7 mouse cellular contexts compared by ENCODE assay signal in the genomic region with DNA sequence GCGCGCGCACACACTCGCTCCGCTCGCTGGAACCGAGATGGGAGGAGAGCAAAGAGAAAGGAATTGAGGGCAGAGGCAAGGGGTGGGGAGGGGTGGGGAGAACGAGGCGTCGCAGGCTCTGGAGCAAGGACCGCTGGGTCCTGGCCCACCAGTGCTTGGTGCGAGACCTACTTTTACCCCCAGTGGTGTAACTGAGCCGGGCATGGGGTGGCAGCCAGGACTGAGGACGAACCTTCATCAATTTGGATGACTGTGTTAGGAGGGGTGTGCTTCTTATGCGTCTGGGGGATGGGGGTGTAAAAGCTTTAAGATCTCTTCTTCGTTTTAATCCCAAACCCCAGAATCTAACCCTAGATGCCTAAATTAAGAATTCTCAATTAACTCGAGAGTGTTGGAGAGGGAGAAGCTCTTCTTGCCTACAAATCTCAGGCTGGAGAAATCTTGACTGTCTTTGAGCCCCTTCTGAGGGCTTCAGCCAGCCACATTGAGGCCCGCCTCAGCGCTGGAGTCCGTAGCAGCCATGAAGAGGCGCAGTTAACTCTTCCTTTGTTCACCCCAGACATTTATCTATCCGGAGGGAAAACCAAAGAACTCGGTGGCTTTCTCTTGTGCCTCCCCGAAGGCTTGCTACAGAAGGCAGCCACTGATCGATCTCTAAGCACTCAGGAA. TPM values are rescaled to one million over a fixed set of nuclear protein-coding genes. Genes with fewer than 3 reads are reported as not detected.
DNase-seq lines count a peak whose midpoint lies in the region; ATAC-seq and TF ChIP-seq lines count a peak whose summit lies in the region.

No protein-coding gene starts in this region.

- 1% methylated on average over 25 of the region's 25 CpGs for WGBS in lung, adult 2 months
- WGBS in embryonic facial prominence, embryonic 15.5 days = 2% methylated on average over 25 of the region's 25 CpGs
- WGBS in intestine, embryonic 16.5 days = 4% methylated on average over 25 of the region's 25 CpGs
- 3% methylated on average over 25 of the region's 25 CpGs for WGBS in neural tube, embryonic 14.5 days

- peak overlapping the region; percentile 67 for H3K4me3 ChIP-seq in lung, adult 2 months (replicated peaks; ENCODE audit: extremely low read depth, low read depth, low read length)
- peak overlapping the region; percentile 70 for H3K4me3 ChIP-seq in embryonic facial prominence, embryonic 15.5 days (replicated peaks)
- peak overlapping the region; percentile 65 for H3K4me3 ChIP-seq in intestine, embryonic 16.5 days (ENCODE audit: low read length)
- peak overlapping the region; percentile 57 for H3K4me3 ChIP-seq in neural tube, embryonic 14.5 days (ENCODE audit: low read depth, low read length)

- peak overlapping the region; percentile 70 for H3K4me2 ChIP-seq in embryonic facial prominence, embryonic 15.5 days (replicated peaks)
- H3K4me2 ChIP-seq in intestine, embryonic 16.5 days (ENCODE audit: low read depth, low read length) = peak overlapping the region; percentile 77
- peak overlapping the region; percentile 71 for H3K4me2 ChIP-seq in neural tube, embryonic 14.5 days (ENCODE audit: low read depth, low read length)

- H3K4me1 ChIP-seq in lung, adult 2 months (ENCODE audit: control insufficient read depth, insufficient read depth, low read length) = 0 out of 2 replicates have a peak, but pooled peaks cover 6% of the 10 kb centered on the region
- H3K4me1 ChIP-seq in embryonic facial prominence, embryonic 15.5 days = peaks cover 34% of the 10 kb centered on the region
- peaks cover 15% of the 10 kb centered on the region; the same call in 1 of the 2 replicates for H3K4me1 ChIP-seq in intestine, embryonic 16.5 days (ENCODE audit: control insufficient read depth, insufficient read depth, low read length)
- peaks cover 27% of the 10 kb centered on the region for H3K4me1 ChIP-seq in neural tube, embryonic 14.5 days (ENCODE audit: control insufficient read depth, insufficient read depth, low read length)

- no peaks in the 10 kb centered on the region for H3K9me3 ChIP-seq in embryonic facial prominence, embryonic 15.5 days (replicated peaks)
- H3K9me3 ChIP-seq in intestine, embryonic 16.5 days (ENCODE audit: control insufficient read depth, low read length) = no peaks in the 10 kb centered on the region
- H3K9me3 ChIP-seq in neural tube, embryonic 14.5 days (ENCODE audit: control insufficient read depth, low read length) = no peaks in the 10 kb centered on the region

- DNase-seq in lung, adult 2 months = no peak
- DNase-seq in lung, postnatal 4 days = no peak
- no peak for DNase-seq in adrenal gland, postnatal 14 days
- no peak for DNase-seq in cerebellum, adult 9-10 months

- no peak for TF ChIP-seq CTCF in lung, adult 2 months (IDR thresholded peaks at IDR 0.05; ENCODE audit: insufficient read depth, low read length)

- H3K36me3 ChIP-seq in embryonic facial prominence, embryonic 15.5 days = no peaks in the 10 kb centered on the region
- H3K36me3 ChIP-seq in intestine, embryonic 16.5 days (ENCODE audit: control insufficient read depth, insufficient read depth, low read length) = no peaks in the 10 kb centered on the region
- H3K36me3 ChIP-seq in neural tube, embryonic 14.5 days (ENCODE audit: control insufficient read depth, insufficient read depth, low read length) = no peaks in the 10 kb centered on the region

- peak overlapping the region; percentile 96 for H3K27ac ChIP-seq in embryonic facial prominence, embryonic 15.5 days (replicated peaks)
- peak overlapping the region; percentile 87 for H3K27ac ChIP-seq in intestine, embryonic 16.5 days (ENCODE audit: low read length)
- peak overlapping the region; percentile 75 for H3K27ac ChIP-seq in neural tube, embryonic 14.5 days (ENCODE audit: low read depth, low read length)

- ATAC-seq in embryonic facial prominence, embryonic 15.5 days (ENCODE audit: insufficient number of reproducible peaks, low FRiP score, low TSS enrichment, low read depth) = no peak
- no peak for ATAC-seq in intestine, embryonic 16.5 days
- ATAC-seq in neural tube, embryonic 14.5 days (ENCODE audit: low read depth) = peak; percentile 68

- H3K27me3 ChIP-seq in embryonic facial prominence, embryonic 15.5 days = no peaks in the 10 kb centered on the region
- no peaks in the 10 kb centered on the region for H3K27me3 ChIP-seq in intestine, embryonic 16.5 days (replicated peaks; ENCODE audit: control insufficient read depth, insufficient read depth, low read length)
- H3K27me3 ChIP-seq in neural tube, embryonic 14.5 days (ENCODE audit: control insufficient read depth, insufficient read depth, low read length) = no peaks in the 10 kb centered on the region

- peak overlapping the region; percentile 78 for H3K9ac ChIP-seq in embryonic facial prominence, embryonic 15.5 days
- peak overlapping the region; percentile 84 for H3K9ac ChIP-seq in intestine, embryonic 16.5 days (ENCODE audit: low read depth, low read length)
- H3K9ac ChIP-seq in neural tube, embryonic 14.5 days (replicated peaks; ENCODE audit: low read depth, low read length) = peak overlapping the region; percentile 51

- no peak for TF ChIP-seq POLR2A in lung, adult 2 months (IDR thresholded peaks at IDR 0.05; ENCODE audit: borderline replicate concordance, extremely low read depth, low read depth, low read length)

RNA-seq across cellular contexts. Expression of gene Kirrel, which starts 0.4 kb away (rescaled TPM):
- polyA plus RNA-seq in lung, adult 2 months (2012; rRNA removed) = 10.5 and 14.4 TPM in 2 replicates
- polyA plus RNA-seq in embryonic facial prominence, embryonic 15.5 days (2015; fragmentation: Nextera tagmentation; extraction: Ambion mirVana) = 19.6 and 20.1 TPM in 2 replicates
- polyA plus RNA-seq in intestine, embryonic 16.5 days (2015; fragmentation: Nextera tagmentation; extraction: Ambion mirVana) = 7.3 and 8.3 TPM in 2 replicates
- 3.9 and 4.9 TPM in 2 replicates for polyA plus RNA-seq in neural tube, embryonic 14.5 days (2014; fragmentation: Nextera tagmentation; extraction: Ambion mirVana)
- 16.2 and 19.7 TPM in 2 replicates for total RNA-seq in adrenal gland, postnatal 14 days (2021)
